Mouse (Mus musculus): ENCODE measurements at regions not wholly inside any gene's neighbourhood (a gene's known extent, or its start where the extent isn't known, plus 50 kb on each side); places are given as distances from the start of the nearest gene placed in this dataset.
"Not testable (repeated sequence)": the region's sequence is repeated elsewhere in the genome, so short reads cannot be mapped to it uniquely, and the experiment has no call there.

- DNase-seq: no peak
Measured at GRCm38 (mm10) chr16:73404509-73404908, 1007.1 kb downstream of the Robo2 start.

- no peak for DNase-seq
Measured at GRCm38 (mm10) chr16:73404099-73404498, 1007.5 kb downstream of the Robo2 start.

- no peak for DNase-seq
Measured at GRCm38 (mm10) chr16:73379056-73379455, 1032.6 kb downstream of the Robo2 start.

GRCm38 (mm10) chr16:73374608-73375165 lies 1036.9 kb downstream of the Robo2 start:
- DNase-seq: no peak

GRCm38 (mm10) chr16:73368607-73369233 lies 1042.9 kb downstream of the Robo2 start:
- DNase-seq: no peak

- DNase-seq: no peak
Measured at GRCm38 (mm10) chr16:73367926-73368325, 1043.7 kb downstream of the Robo2 start.

GRCm38 (mm10) chr16:73367226-73367840 lies 1044.3 kb downstream of the Robo2 start:
- DNase-seq: no peak

GRCm38 (mm10) chr16:73350698-73351097 lies 1042.6 kb downstream of the Robo1 start:
- DNase-seq: no peak

GRCm38 (mm10) chr16:73343941-73344340 lies 1035.8 kb downstream of the Robo1 start:
- no peak for DNase-seq

- DNase-seq: no peak
Measured at GRCm38 (mm10) chr16:73343531-73343930, 1035.4 kb downstream of the Robo1 start.

GRCm38 (mm10) chr16:73317644-73318043 lies 1009.5 kb downstream of the Robo1 start:
- DNase-seq: no peak

- no peak for DNase-seq
Measured at GRCm38 (mm10) chr16:73310096-73310495, 1002.0 kb downstream of the Robo1 start.

- DNase-seq: no peak
Measured at GRCm38 (mm10) chr16:73279951-73280350, 971.8 kb downstream of the Robo1 start.

GRCm38 (mm10) chr16:73259691-73260090 lies 951.6 kb downstream of the Robo1 start:
- DNase-seq: no peak

GRCm38 (mm10) chr16:73259283-73259682 lies 951.2 kb downstream of the Robo1 start:
- DNase-seq: no peak

- DNase-seq: no peak
Measured at GRCm38 (mm10) chr16:73245073-73245590, 937.0 kb downstream of the Robo1 start.

- DNase-seq: no peak
Measured at GRCm38 (mm10) chr16:73230599-73230998, 922.5 kb downstream of the Robo1 start.

GRCm38 (mm10) chr16:73217555-73217954 lies 909.4 kb downstream of the Robo1 start:
- no peak for DNase-seq

GRCm38 (mm10) chr16:73203542-73203941 lies 895.4 kb downstream of the Robo1 start:
- DNase-seq: no peak

GRCm38 (mm10) chr16:73200991-73201390 lies 892.9 kb downstream of the Robo1 start:
- no peak for DNase-seq

GRCm38 (mm10) chr16:73182776-73183175 lies 874.7 kb downstream of the Robo1 start:
- no peak for DNase-seq

- DNase-seq: no peak
Measured at GRCm38 (mm10) chr16:73182258-73182657, 874.2 kb downstream of the Robo1 start.

GRCm38 (mm10) chr16:73155447-73155846 lies 847.3 kb downstream of the Robo1 start:
- DNase-seq: no peak

- DNase-seq: not testable (repeated sequence)
Measured at GRCm38 (mm10) chr16:73127927-73128326, 819.8 kb downstream of the Robo1 start.

Data from gastrocnemius, postnatal 10 days (tissue).